Mouse (Mus musculus) lung, postnatal 0 days (tissue): ENCODE measurements at regions not wholly inside any gene's neighbourhood (a gene's known extent, or its start where the extent isn't known, plus 50 kb on each side); places are given as distances from the start of the nearest gene placed in this dataset.

ENCODE experiments used
- ATAC-seq: fragments of 200-750 bp; cut with Nextera tagmentation; 2 replicates; pipeline ENCODE4 v1.8.0; 2017; ENCODE audit warnings: moderate library complexity
- DNase-seq: peaks from one replicate; pipeline ENCODE4 v3.0.0-alpha.2; 2016; ENCODE audit warnings: low spot score
- H3K27ac ChIP-seq: fragments of 300-500 bp; sonication (generic); 2 replicates; pipeline ENCODE4 v1.5.1; 2014; ENCODE audit warnings: antibody characterized with exemption, mild to moderate bottlenecking, low read length, mixed read lengths
- H3K27me3 ChIP-seq: fragments of 300-500 bp; sonication (generic); replicated peaks from 2 replicates; pipeline ENCODE4 v1.6.1; 2014; ENCODE audit warnings: low read length, mixed read lengths; ENCODE audit not compliant: insufficient read depth
- H3K36me3 ChIP-seq: fragments of 300-500 bp; sonication (generic); 2 replicates; pipeline ENCODE4 v1.6.1; 2014; ENCODE audit warnings: low read length, mixed read lengths; ENCODE audit not compliant: insufficient read depth
- H3K4me1 ChIP-seq: fragments of 300-500 bp; sonication (generic); 2 replicates; pipeline ENCODE4 v1.6.1; 2014; ENCODE audit warnings: antibody characterized with exemption, low read depth, low read length, mixed read lengths; ENCODE audit not compliant: insufficient read depth
- H3K4me2 ChIP-seq: fragments of 300-500 bp; sonication (generic); replicated peaks from 2 replicates; pipeline ENCODE4 v1.6.1; 2014; ENCODE audit warnings: low read depth, mild to moderate bottlenecking, low read length, moderate library complexity, mixed read lengths
- H3K4me3 ChIP-seq: fragments of 300-500 bp; sonication (generic); 2 replicates; pipeline ENCODE4 v1.5.1; 2014; ENCODE audit warnings: low read depth, low read length
- H3K9ac ChIP-seq: fragments of 300-500 bp; sonication (generic); replicated peaks from 2 replicates; pipeline ENCODE4 v1.6.1; 2014; ENCODE audit warnings: low read depth, mild to moderate bottlenecking
- H3K9me3 ChIP-seq: fragments of 300-500 bp; sonication (generic); 2 replicates; pipeline ENCODE4 v1.6.1; 2016; ENCODE audit warnings: low read length, mixed read lengths
- CTCF ChIP-seq: IDR thresholded peaks from 2 replicates; pipeline ENCODE4 v1.5.1; 2016; ENCODE audit warnings: antibody characterized with exemption, mild to moderate bottlenecking
- EP300 ChIP-seq: IDR thresholded peaks from 2 replicates; pipeline ENCODE4 v1.6.1; 2016; ENCODE audit warnings: antibody characterized with exemption, mild to moderate bottlenecking, control low read depth
- WGBS: fragments of 180-500 bp; shearing (Covaris S2); extraction: QIAGEN DNeasy Blood & Tissue Kit; methylation state at CpG from one replicate; pipeline ENCODE4 v1.1.7; 2014; 5-methylcytosine and 5-hydroxymethylcytosine counted together

DNA sequence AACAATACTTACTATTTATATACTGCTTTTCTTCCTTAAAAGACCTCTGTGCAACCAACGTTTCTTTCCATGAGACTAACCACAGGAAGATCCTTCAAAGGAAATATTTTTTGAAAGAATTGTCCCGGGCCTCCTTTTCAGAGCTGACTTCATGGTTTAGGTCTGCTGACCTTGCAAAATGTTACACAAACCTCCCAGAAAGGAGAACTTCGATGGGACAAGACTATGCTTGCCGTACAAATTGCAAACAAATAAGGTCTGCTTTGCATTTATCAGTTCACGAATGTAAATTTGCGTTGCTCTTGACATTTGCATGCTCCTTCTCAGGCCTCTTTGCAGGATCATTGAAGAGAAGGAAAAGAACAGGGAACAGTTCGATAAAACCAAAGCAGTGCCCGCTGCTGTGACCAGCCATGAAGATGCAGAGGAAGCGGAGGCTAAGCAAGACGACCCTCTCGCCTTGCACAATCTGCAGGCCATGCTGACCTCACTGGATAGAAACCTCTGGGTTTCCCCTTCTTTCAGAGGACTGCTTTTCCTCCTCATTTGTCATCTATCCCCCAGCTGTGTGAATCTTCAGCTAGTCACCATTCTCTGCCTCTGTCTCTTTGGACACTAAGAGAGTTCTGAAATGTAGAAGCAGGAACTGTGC is 147.2 kb downstream of the Kctd12 start:
- Histone ChIP-seq H3K27ac (no peak overlapping the region), H3K4me1 (no peaks in the 10 kb centered on the region), H3K9me3 (no peaks in the 10 kb centered on the region), H3K36me3 (no peaks in the 10 kb centered on the region), H3K27me3 (no peaks in the 10 kb centered on the region), H3K9ac (no peak overlapping the region), H3K4me2 (no peak overlapping the region), H3K4me3 (no peak overlapping the region)
- no peak for ATAC-seq
- WGBS = 68% methylated on average over 11 of the region's 11 CpGs
- DNase-seq = peak; percentile 18
- no peak for TF ChIP-seq CTCF
- TF ChIP-seq EP300 = no peak

DNA sequence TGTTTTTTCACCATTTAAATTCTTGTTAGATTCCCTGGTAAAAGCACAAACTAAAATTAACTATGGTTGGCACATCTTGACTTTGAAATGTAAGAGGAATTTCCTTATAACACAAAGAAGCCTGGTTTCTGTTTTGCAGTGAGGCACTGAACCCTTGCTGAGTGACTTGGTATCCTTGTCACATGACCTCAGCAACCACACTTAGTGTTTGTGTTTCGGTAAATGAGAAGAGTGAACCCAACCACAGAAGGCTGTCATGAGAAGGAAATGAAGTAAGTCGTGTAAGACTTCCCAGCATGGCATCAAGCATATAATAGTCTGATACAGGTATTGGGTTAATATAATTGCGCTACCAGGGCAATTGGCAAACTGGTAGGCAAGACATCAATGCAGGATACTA is 154.0 kb downstream of the Kctd12 start:
- no peak for DNase-seq
- 78% methylated on average over 3 of the region's 3 CpGs for WGBS
- H3K4me2 ChIP-seq = no peak overlapping the region
- TF ChIP-seq EP300 (no peak), CTCF (no peak)
- no peak overlapping the region for H3K4me3 ChIP-seq
- ATAC-seq = no peak
- H3K27me3 ChIP-seq = no peaks in the 10 kb centered on the region
- no peaks in the 10 kb centered on the region for H3K9me3 ChIP-seq
- no peaks in the 10 kb centered on the region for H3K36me3 ChIP-seq
- no peak overlapping the region for H3K9ac ChIP-seq
- no peaks in the 10 kb centered on the region for H3K4me1 ChIP-seq
- no peak overlapping the region for H3K27ac ChIP-seq

GRCm38 (mm10) chr14:102827756-102828384 is 154.6 kb downstream of the Kctd12 start:
- Histone ChIP-seq H3K36me3 (no peaks in the 10 kb centered on the region), H3K9ac (no peak overlapping the region), H3K9me3 (no peaks in the 10 kb centered on the region), H3K4me3 (no peak overlapping the region), H3K4me2 (no peak overlapping the region), H3K4me1 (no peaks in the 10 kb centered on the region), H3K27me3 (no peaks in the 10 kb centered on the region), H3K27ac (no peak overlapping the region)
- 68% methylated on average over 7 of the region's 7 CpGs for WGBS
- TF ChIP-seq CTCF = no peak
- TF ChIP-seq EP300 = no peak
- DNase-seq (peak; percentile 30), ATAC-seq (no peak)

- H3K27me3 ChIP-seq = no peaks in the 10 kb centered on the region
- no peak overlapping the region for H3K4me2 ChIP-seq
- no peak overlapping the region for H3K27ac ChIP-seq
- TF ChIP-seq CTCF (no peak), EP300 (no peak)
- no peak for ATAC-seq
- 80% methylated on average over 7 of the region's 7 CpGs for WGBS
- no peaks in the 10 kb centered on the region for H3K36me3 ChIP-seq
- no peak overlapping the region for H3K4me3 ChIP-seq
- no peaks in the 10 kb centered on the region for H3K4me1 ChIP-seq
- DNase-seq = no peak
- no peak overlapping the region for H3K9ac ChIP-seq
- no peaks in the 10 kb centered on the region for H3K9me3 ChIP-seq
These were observed 156.9 kb downstream of the Kctd12 start for GRCm38 (mm10) chr14:102825525-102825924.

DNA sequence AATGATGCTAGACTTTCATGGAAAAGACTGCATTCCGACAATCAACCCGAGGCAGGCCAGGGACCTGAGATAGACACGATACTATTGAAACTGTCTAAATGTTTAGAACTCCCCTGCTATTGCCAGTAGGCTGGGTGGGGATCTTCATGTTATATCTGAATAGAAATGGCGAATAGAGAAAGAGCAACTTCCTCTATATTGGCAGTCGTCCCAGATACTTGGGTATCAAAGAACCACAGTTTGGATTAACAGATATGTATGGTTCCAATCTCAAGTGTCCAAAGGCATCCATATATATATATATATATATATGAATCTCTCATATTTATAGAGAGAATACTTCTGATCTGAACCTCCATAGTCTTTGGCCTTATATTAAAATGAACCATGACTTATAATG is 161.8 kb downstream of the Kctd12 start:
- no peak for ATAC-seq
- Histone ChIP-seq H3K4me3 (no peak overlapping the region), H3K9me3 (no peaks in the 10 kb centered on the region), H3K4me2 (no peak overlapping the region), H3K9ac (no peak overlapping the region), H3K27ac (no peak overlapping the region), H3K36me3 (no peaks in the 10 kb centered on the region), H3K27me3 (no peaks in the 10 kb centered on the region), H3K4me1 (no peaks in the 10 kb centered on the region)
- 78% methylated on average over 5 of the region's 5 CpGs for WGBS
- no peak for TF ChIP-seq CTCF
- TF ChIP-seq EP300 = no peak
- DNase-seq = no peak

DNA sequence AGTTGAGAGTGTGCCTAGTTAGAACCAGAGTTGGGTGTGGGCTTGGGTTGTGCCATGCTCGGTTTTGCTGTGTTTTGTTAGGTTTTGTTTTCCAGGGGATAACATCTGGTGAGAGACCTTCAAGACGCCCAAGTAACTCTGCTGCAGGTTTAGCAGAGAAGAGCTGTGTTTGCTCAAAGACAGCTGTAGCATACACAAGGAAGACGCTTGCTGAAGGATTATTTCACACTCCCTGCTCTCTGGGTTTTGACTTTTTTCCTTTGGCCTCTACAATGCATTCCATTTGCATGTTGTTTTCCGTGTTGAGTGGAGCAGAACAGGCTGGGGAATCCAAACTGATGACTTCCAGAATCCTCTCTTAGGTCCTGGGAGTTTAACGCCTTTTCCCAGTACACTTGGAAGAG is 170.8 kb downstream of the Kctd12 start:
- no peak overlapping the region for H3K4me3 ChIP-seq
- no peak overlapping the region for H3K4me2 ChIP-seq
- 30% methylated on average over 5 of the region's 5 CpGs for WGBS
- H3K4me1 ChIP-seq = no peaks in the 10 kb centered on the region
- TF ChIP-seq CTCF (no peak), EP300 (no peak)
- no peaks in the 10 kb centered on the region for H3K36me3 ChIP-seq
- H3K9me3 ChIP-seq = no peaks in the 10 kb centered on the region
- H3K9ac ChIP-seq = no peak overlapping the region
- ATAC-seq = peak; percentile 79
- H3K27me3 ChIP-seq = no peaks in the 10 kb centered on the region
- DNase-seq = peak; percentile 67
- H3K27ac ChIP-seq = no peak overlapping the region; the same call in 1 of the 2 replicates
